Mouse (Mus musculus): ENCODE measurements around the gene Pcif1. TPM values are rescaled to one million over a fixed set of nuclear protein-coding genes. Genes with fewer than 3 reads are reported as not detected.

Gene Pcif1
- total and polyA plus RNA-seq, 2 experiments from 2014 or later, result 77.2 to 94.6 TPM

GRCm38 (mm10) chr2:164857101-164857821 lies 21.8 kb upstream of the Pcif1 start, which contains the start of gene Pltp:
Pltp (minus strand) TSS chr2:164857711.
- peak; percentile 59 for DNase-seq (ENCODE audit: low spot score)
- no peaks in the 10 kb centered on the region for H3K9me3 ChIP-seq (ENCODE audit: low read length)
- peak; percentile 78 for ATAC-seq (ENCODE audit: low FRiP score)
- no peak within 1 kb of the TSS for H3K27ac ChIP-seq (ENCODE audit: low read depth, low read length)
- 0 out of 2 replicates have a peak, but pooled peaks cover 3% of the 10 kb centered on the region for H3K4me1 ChIP-seq (ENCODE audit: insufficient read depth, low read length)
- no peaks in the 10 kb centered on the region for H3K36me3 ChIP-seq (ENCODE audit: insufficient read depth, low read length)
- peaks cover 22% of the 10 kb centered on the region for H3K27me3 ChIP-seq (ENCODE audit: insufficient read depth, low read length)
- no peak for TF ChIP-seq CTCF (IDR thresholded peaks at IDR 0.05)
- peak within 1 kb of the TSS; percentile 46 for H3K4me3 ChIP-seq (ENCODE audit: low read depth, low read length)
- H3K9ac ChIP-seq (replicated peaks; ENCODE audit: low read length, poor library complexity, severe bottlenecking), result peak within 1 kb of the TSS; percentile 48
- 1% methylated on average over 47 of the region's 47 CpGs for WGBS
- peak within 1 kb of the TSS; percentile 95 for H3K4me2 ChIP-seq (ENCODE audit: low read depth, low read length, poor library complexity, severe bottlenecking)

GRCm38 (mm10) chr2:164857842-164858553 lies 21.1 kb upstream of the Pcif1 start:
- H3K4me3 ChIP-seq (ENCODE audit: low read depth, low read length), result peak overlapping the region; percentile 46
- WGBS, result 4% methylated on average over 19 of the region's 19 CpGs
- ATAC-seq (ENCODE audit: low FRiP score), result no peak
- peak overlapping the region; percentile 95 for H3K4me2 ChIP-seq (ENCODE audit: low read depth, low read length, poor library complexity, severe bottlenecking)
- no peaks in the 10 kb centered on the region for H3K36me3 ChIP-seq (ENCODE audit: insufficient read depth, low read length)
- peaks cover 22% of the 10 kb centered on the region for H3K27me3 ChIP-seq (ENCODE audit: insufficient read depth, low read length)
- no peak overlapping the region for H3K27ac ChIP-seq (ENCODE audit: low read depth, low read length)
- 0 out of 2 replicates have a peak, but pooled peaks cover 3% of the 10 kb centered on the region for H3K4me1 ChIP-seq (ENCODE audit: insufficient read depth, low read length)
- no peak for DNase-seq (ENCODE audit: low spot score)
- no peaks in the 10 kb centered on the region for H3K9me3 ChIP-seq (ENCODE audit: low read length)
- TF ChIP-seq CTCF (IDR thresholded peaks at IDR 0.05), result no peak
- 0 out of 2 replicates have a peak overlapping the region, but pooled peaks have one; percentile 48 for H3K9ac ChIP-seq (replicated peaks; ENCODE audit: low read length, poor library complexity, severe bottlenecking)

GRCm38 (mm10) chr2:164859155-164859554 lies 19.9 kb upstream of the Pcif1 start:
- ATAC-seq (ENCODE audit: low FRiP score), result no peak
- H3K4me2 ChIP-seq (ENCODE audit: low read depth, low read length, poor library complexity, severe bottlenecking), result no peak overlapping the region
- H3K4me3 ChIP-seq (ENCODE audit: low read depth, low read length), result no peak overlapping the region
- H3K27me3 ChIP-seq (ENCODE audit: insufficient read depth, low read length), result peaks cover 22% of the 10 kb centered on the region
- 53% methylated on average over 2 of the region's 2 CpGs for WGBS
- no peaks in the 10 kb centered on the region for H3K9me3 ChIP-seq (ENCODE audit: low read length)
- no peak overlapping the region for H3K27ac ChIP-seq (ENCODE audit: low read depth, low read length)
- no peak for TF ChIP-seq CTCF (IDR thresholded peaks at IDR 0.05)
- H3K4me1 ChIP-seq (ENCODE audit: insufficient read depth, low read length), result 0 out of 2 replicates have a peak, but pooled peaks cover 3% of the 10 kb centered on the region
- H3K36me3 ChIP-seq (ENCODE audit: insufficient read depth, low read length), result no peaks in the 10 kb centered on the region
- no peak for DNase-seq (ENCODE audit: low spot score)
- H3K9ac ChIP-seq (replicated peaks; ENCODE audit: low read length, poor library complexity, severe bottlenecking), result no peak overlapping the region

- ATAC-seq (ENCODE audit: low FRiP score) (no peak), DNase-seq (ENCODE audit: low spot score) (no peak)
- Histone ChIP-seq H3K4me2 (ENCODE audit: low read depth, low read length, poor library complexity, severe bottlenecking) (no peak overlapping the region), H3K9me3 (ENCODE audit: low read length) (no peaks in the 10 kb centered on the region), H3K27me3 (ENCODE audit: insufficient read depth, low read length) (peaks cover 22% of the 10 kb centered on the region), H3K4me3 (ENCODE audit: low read depth, low read length) (no peak overlapping the region), H3K36me3 (ENCODE audit: insufficient read depth, low read length) (no peaks in the 10 kb centered on the region), H3K27ac (ENCODE audit: low read depth, low read length) (no peak overlapping the region), H3K9ac (replicated peaks; ENCODE audit: low read length, poor library complexity, severe bottlenecking) (no peak overlapping the region), H3K4me1 (ENCODE audit: insufficient read depth, low read length) (0 out of 2 replicates have a peak, but pooled peaks cover 3% of the 10 kb centered on the region)
- TF ChIP-seq CTCF (IDR thresholded peaks at IDR 0.05), result no peak
- WGBS, result 64% methylated on average over 9 of the region's 9 CpGs
These were observed 19.3 kb upstream of the Pcif1 start for GRCm38 (mm10) chr2:164859640-164860432.

GRCm38 (mm10) chr2:164861094-164861493 lies 18.0 kb upstream of the Pcif1 start:
- Histone ChIP-seq H3K4me3 (ENCODE audit: low read depth, low read length) (no peak overlapping the region), H3K4me1 (ENCODE audit: insufficient read depth, low read length) (0 out of 2 replicates have a peak, but pooled peaks cover 3% of the 10 kb centered on the region), H3K36me3 (ENCODE audit: insufficient read depth, low read length) (no peaks in the 10 kb centered on the region), H3K9me3 (ENCODE audit: low read length) (no peaks in the 10 kb centered on the region), H3K4me2 (ENCODE audit: low read depth, low read length, poor library complexity, severe bottlenecking) (no peak overlapping the region), H3K27ac (ENCODE audit: low read depth, low read length) (no peak overlapping the region), H3K27me3 (ENCODE audit: insufficient read depth, low read length) (peaks cover 22% of the 10 kb centered on the region), H3K9ac (replicated peaks; ENCODE audit: low read length, poor library complexity, severe bottlenecking) (no peak overlapping the region)
- ATAC-seq (ENCODE audit: low FRiP score), result no peak
- TF ChIP-seq CTCF (IDR thresholded peaks at IDR 0.05), result no peak
- WGBS, result 79% methylated on average over 4 of the region's 4 CpGs
- no peak for DNase-seq (ENCODE audit: low spot score)

All from midbrain, postnatal 0 days (tissue).